Mouse (Mus musculus): Measurements from ENCODE around the gene Emilin1.
A peak's percentile ranks its signal among the peaks of the same experiment; 100 is the strongest.

The Emilin1 gene

GRCm38 (mm10) chr5:30959198-30959854, 46.1 kb downstream of the Emilin1 start:
- no peak for DNase-seq (ENCODE audit: low read depth, low spot score)

GRCm38 (mm10) chr5:30959966-30960501, 46.8 kb downstream of the Emilin1 start, which contains the start of gene Preb:
Preb (minus strand) TSS chr5:30960361.
- peak; percentile 99 for DNase-seq (ENCODE audit: low read depth, low spot score)

- DNase-seq (ENCODE audit: low read depth, low spot score), result no peak
Observed at GRCm38 (mm10) chr5:30960814-30961213, 47.6 kb downstream of the Emilin1 start.

- no peak for DNase-seq (ENCODE audit: low read depth, low spot score)
Observed at GRCm38 (mm10) chr5:30961545-30962505, 48.6 kb downstream of the Emilin1 start.

DNA sequence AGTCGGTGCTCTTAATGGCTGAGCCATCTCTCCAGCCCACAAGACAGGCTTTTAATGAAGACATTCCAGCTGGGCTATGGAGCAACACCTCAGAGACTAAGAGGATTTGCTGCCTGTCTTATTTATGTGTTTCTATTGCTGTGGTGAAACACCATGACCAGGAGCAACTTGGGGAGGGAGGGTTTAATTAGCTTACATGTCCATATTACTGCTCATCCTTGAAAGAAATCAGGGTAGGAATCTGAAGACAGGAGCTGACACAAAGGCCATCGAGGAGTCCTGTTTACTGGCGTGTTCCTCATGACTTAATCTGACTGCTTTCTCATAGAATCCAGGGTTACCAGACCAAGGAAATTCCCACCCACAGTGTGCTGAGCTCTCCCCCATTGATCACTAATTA, 50.7 kb downstream of the Emilin1 start:
- DNase-seq (ENCODE audit: low read depth, low spot score), result no peak

DNA sequence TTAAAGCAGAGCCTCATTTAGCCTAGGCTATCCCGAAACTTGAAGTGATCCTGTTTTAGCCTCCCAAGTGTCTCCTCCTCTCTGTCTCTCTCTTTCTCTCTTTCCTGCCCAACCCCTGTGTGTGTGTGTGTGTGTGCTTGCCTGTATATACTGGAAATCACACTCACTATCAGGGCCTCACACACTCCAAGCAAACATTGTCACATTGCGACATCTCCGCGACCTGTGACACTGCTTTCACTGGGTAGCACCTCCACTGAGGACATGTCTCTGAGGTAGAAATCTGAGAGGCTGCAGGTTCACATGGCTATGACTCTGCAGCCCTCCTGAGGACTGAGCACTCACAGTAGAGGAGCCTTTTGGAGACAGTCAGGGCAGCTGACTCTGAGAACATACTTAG, 53.0 kb downstream of the Emilin1 start:
- DNase-seq (ENCODE audit: low read depth, low spot score), result no peak

- no peak for DNase-seq (ENCODE audit: low read depth, low spot score)
Observed at GRCm38 (mm10) chr5:30968416-30968815, 55.2 kb downstream of the Emilin1 start, which contains the start of gene Tcf23. Tcf23 (plus strand) TSS chr5:30968662.

DNA sequence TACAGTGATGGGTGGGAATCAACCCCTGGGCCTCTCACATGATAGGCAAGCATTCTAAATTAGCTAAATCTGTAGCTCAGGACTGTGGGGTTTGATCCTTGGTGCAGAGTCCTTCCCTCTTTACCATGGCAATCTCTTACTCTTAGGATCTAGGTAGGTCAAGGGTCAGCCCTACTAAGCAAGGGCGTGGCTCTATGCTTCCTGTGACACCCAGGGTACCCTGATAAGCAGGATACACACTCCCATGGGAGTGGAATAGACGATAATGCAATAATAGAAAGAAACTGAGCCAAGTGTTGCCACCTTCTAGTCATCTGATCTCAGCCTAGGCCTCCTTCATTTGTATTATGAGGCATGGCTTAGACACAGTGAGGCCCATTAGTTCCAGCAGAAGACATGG, 56.2 kb downstream of the Emilin1 start:
- no peak for DNase-seq (ENCODE audit: low read depth, low spot score)

Measured in brain, adult 2 months (tissue).